Mouse (Mus musculus) ES-E14 (cell line): ENCODE results near the gene St8sia1.

Source experiments
- CHD2 ChIP-seq: IDR thresholded peaks from 2 replicates; pipeline ENCODE4 v1.6.1; 2014; ENCODE audit warnings: mild to moderate bottlenecking, low read depth, low read length, inconsistent platforms
- HCFC1 ChIP-seq: IDR thresholded peaks from 2 replicates; pipeline ENCODE4 v1.6.1; 2012; ENCODE audit warnings: low read length, inconsistent platforms, borderline replicate concordance; ENCODE audit not compliant: insufficient read depth
- MAFK ChIP-seq: IDR thresholded peaks from 2 replicates; pipeline ENCODE4 v1.6.1; 2014; ENCODE audit warnings: mild to moderate bottlenecking, low read depth, low read length, inconsistent platforms; ENCODE audit not compliant: insufficient read depth
- ZC3H11A ChIP-seq: IDR thresholded peaks from 2 replicates; pipeline ENCODE4 v1.6.1; 2012; ENCODE audit warnings: low read depth, mild to moderate bottlenecking, inconsistent platforms, low read length, borderline replicate concordance
- ZNF384 ChIP-seq: IDR thresholded peaks from 2 replicates; pipeline ENCODE4 v1.6.1; 2012; ENCODE audit warnings: low read depth, low read length, inconsistent platforms

- TF ChIP-seq ZC3H11A (no peak), ZNF384 (no peak), CHD2 (no peak), MAFK (no peak), HCFC1 (no peak)
These were observed 150.2 kb downstream of the St8sia1 start for GRCm38 (mm10) chr6:142814011-142814410.
